Mouse (Mus musculus) MEL (cell line): ENCODE data around the gene Smurf2. TPM values are rescaled to one million over a fixed set of nuclear protein-coding genes. Genes with fewer than 3 reads are reported as not detected.

ENCODE experiments used
- DNase-seq: peaks from one replicate; pipeline ENCODE4 v3.0.0; 2011; ENCODE audit warnings: low read depth, low spot score
- H3K27ac ChIP-seq: 2 replicates; pipeline ENCODE4 v1.5.1; 2012; ENCODE audit warnings: low read depth, mild to moderate bottlenecking, control low read depth, low read length, moderate library complexity; ENCODE audit not compliant: control insufficient read depth
- H3K27me3 ChIP-seq, 2 experiments: fragments of 150-350 bp in 1 of 2; sonication (generic) in 1 of 2; 2 replicates each; pipeline ENCODE4 v1.6.1; 2012; ENCODE audit warnings: low read length in 2 of 2, mild to moderate bottlenecking in 2 of 2, improper control_type of control experiment in 1 of 2, moderate library complexity in 1 of 2; ENCODE audit not compliant: insufficient read depth in 2 of 2, control insufficient read depth in 1 of 2
- H3K36me3 ChIP-seq, 2 experiments: 2 replicates each; pipeline ENCODE4 v1.6.1; 2012 to 2014; ENCODE audit warnings: low read length in 2 of 2, improper control_type of control experiment in 1 of 2, inconsistent platforms in 1 of 2, mild to moderate bottlenecking in 1 of 2; ENCODE audit not compliant: insufficient read depth in 2 of 2, control insufficient read depth in 1 of 2
- H3K4me1 ChIP-seq, 2 experiments: fragments of 150-350 bp in 1 of 2; sonication (generic) in 1 of 2; 2 replicates each; pipeline ENCODE4 v1.6.1; 2012; ENCODE audit warnings: low read length in 2 of 2, improper control_type of control experiment in 1 of 2, mild to moderate bottlenecking in 1 of 2; ENCODE audit not compliant: insufficient read depth in 2 of 2, control insufficient read depth in 1 of 2
- H3K4me3 ChIP-seq, 2 experiments: fragments of 150-350 bp in 1 of 2; sonication (generic) in 1 of 2; 2 replicates each; pipeline ENCODE4 v1.5.1; 2012; ENCODE audit warnings: low read depth in 2 of 2, low read length in 2 of 2, mild to moderate bottlenecking in 2 of 2, moderate library complexity in 2 of 2, control low read depth in 1 of 2, improper control_type of control experiment in 1 of 2; ENCODE audit not compliant: control insufficient read depth in 1 of 2, insufficient read depth in 1 of 2
- H3K79me2 ChIP-seq: 2 replicates; pipeline ENCODE4 v1.6.1; 2012; ENCODE audit warnings: mild to moderate bottlenecking, low read length, moderate library complexity; ENCODE audit not compliant: control insufficient read depth, poor library complexity, insufficient read depth
- H3K9ac ChIP-seq: 2 replicates; pipeline ENCODE4 v1.6.1; 2012; ENCODE audit warnings: low read depth, mild to moderate bottlenecking, control low read depth, low read length, moderate library complexity; ENCODE audit not compliant: control insufficient read depth, poor library complexity, severe bottlenecking
- H3K9me3 ChIP-seq: fragments of 150-350 bp; sonication (generic); replicated peaks from 2 replicates; pipeline ENCODE4 v1.6.1; 2012; ENCODE audit warnings: mild to moderate bottlenecking, low read length, improper control_type of control experiment, moderate library complexity; ENCODE audit not compliant: insufficient read depth
- CHD1 ChIP-seq: IDR thresholded peaks from 2 replicates; pipeline ENCODE4 v1.6.1; 2012; ENCODE audit warnings: low read depth, mild to moderate bottlenecking, inconsistent platforms, low read length, improper control_type of control experiment
- CHD2 ChIP-seq: IDR thresholded peaks from 2 replicates; pipeline ENCODE4 v1.6.1; 2011; ENCODE audit warnings: low read length, improper control_type of control experiment
- CTCF ChIP-seq, 3 experiments: IDR thresholded peaks in 2 of 3; conservative IDR thresholded peaks in 1 of 3; 2 replicates each; pipeline ENCODE4 v1.5.1; 2011 to 2012; ENCODE audit warnings: low read length in 3 of 3, low read depth in 2 of 3, mild to moderate bottlenecking in 2 of 3, improper control_type of control experiment in 1 of 3, inconsistent platforms in 1 of 3, mixed read lengths in 1 of 3, moderate library complexity in 1 of 3; ENCODE audit not compliant: control insufficient read depth in 1 of 3, insufficient read depth in 1 of 3, poor library complexity in 1 of 3, severe bottlenecking in 1 of 3
- ELF1 ChIP-seq: IDR thresholded peaks from 2 replicates; pipeline ENCODE4 v1.6.1; 2014; ENCODE audit warnings: low read depth, mild to moderate bottlenecking, inconsistent platforms, low read length, improper control_type of control experiment, moderate library complexity
- EP300 ChIP-seq, 2 experiments: IDR thresholded peaks; 2 replicates each; pipeline ENCODE4 v1.6.1; 2011; ENCODE audit warnings: improper control_type of control experiment in 2 of 2, low read length in 2 of 2, low read depth in 1 of 2, mild to moderate bottlenecking in 1 of 2
- ETS1 ChIP-seq: IDR thresholded peaks from 2 replicates; pipeline ENCODE4 v1.6.1; 2012; ENCODE audit warnings: low read depth, mild to moderate bottlenecking, inconsistent platforms, low read length, improper control_type of control experiment, moderate library complexity
- GABPA ChIP-seq: IDR thresholded peaks from 2 replicates; pipeline ENCODE4 v1.6.1; 2012; ENCODE audit warnings: low read depth, mild to moderate bottlenecking, inconsistent platforms, low read length, improper control_type of control experiment, moderate library complexity
- GATA1 ChIP-seq: IDR thresholded peaks from 2 replicates; pipeline ENCODE4 v1.6.1; 2011; ENCODE audit warnings: low read depth, low read length, improper control_type of control experiment
- HCFC1 ChIP-seq: IDR thresholded peaks from 2 replicates; pipeline ENCODE4 v1.6.1; 2012; ENCODE audit warnings: low read depth, mild to moderate bottlenecking, inconsistent platforms, low read length, improper control_type of control experiment, moderate library complexity
- JUND ChIP-seq: IDR thresholded peaks from 2 replicates; pipeline ENCODE4 v1.6.1; 2011; ENCODE audit warnings: low read depth, mild to moderate bottlenecking, improper control_type of control experiment, low read length
- KAT2A ChIP-seq: conservative IDR thresholded peaks from 2 replicates; pipeline ENCODE4 v1.6.1; 2012; ENCODE audit warnings: low read depth, low read length, improper control_type of control experiment, inconsistent platforms
- MAFK ChIP-seq: IDR thresholded peaks from 2 replicates; pipeline ENCODE4 v1.6.1; 2011; ENCODE audit warnings: low read depth, mild to moderate bottlenecking, low read length, improper control_type of control experiment, borderline replicate concordance
- MAX ChIP-seq: IDR thresholded peaks from 2 replicates; pipeline ENCODE4 v1.6.1; 2011; ENCODE audit warnings: low read length, improper control_type of control experiment
- MEF2A ChIP-seq: IDR thresholded peaks from 2 replicates; pipeline ENCODE4 v1.6.1; 2014; ENCODE audit warnings: low read depth, mild to moderate bottlenecking, inconsistent platforms, low read length, improper control_type of control experiment; ENCODE audit not compliant: poor library complexity, insufficient replicate concordance, severe bottlenecking; ENCODE audit errors: extremely low read depth
- MXI1 ChIP-seq: IDR thresholded peaks from 2 replicates; pipeline ENCODE4 v1.6.1; 2011; ENCODE audit warnings: mild to moderate bottlenecking, low read depth, low read length, improper control_type of control experiment
- MYB ChIP-seq: IDR thresholded peaks from 2 replicates; pipeline ENCODE4 v1.6.1; 2011; ENCODE audit warnings: mild to moderate bottlenecking, low read depth, low read length, improper control_type of control experiment
- MYC ChIP-seq: IDR thresholded peaks from 2 replicates; pipeline ENCODE4 v1.6.1; 2011; ENCODE audit warnings: low read depth, mild to moderate bottlenecking, low read length, improper control_type of control experiment, moderate library complexity
- NELFE ChIP-seq: IDR thresholded peaks from 2 replicates; pipeline ENCODE4 v1.6.1; 2011; ENCODE audit warnings: low read depth, low read length, improper control_type of control experiment
- NRF1 ChIP-seq: IDR thresholded peaks from 2 replicates; pipeline ENCODE4 v1.6.1; 2014; ENCODE audit warnings: low read depth, mild to moderate bottlenecking, inconsistent platforms, low read length, improper control_type of control experiment, moderate library complexity; ENCODE audit not compliant: poor library complexity, insufficient read depth, severe bottlenecking
- POLR2A ChIP-seq, 2 experiments: IDR thresholded peaks; 2 replicates each; pipeline ENCODE4 v1.6.1; 2011 to 2012; ENCODE audit warnings: low read length in 2 of 2, mild to moderate bottlenecking in 2 of 2, control low read depth in 1 of 2, improper control_type of control experiment in 1 of 2, low read depth in 1 of 2, moderate library complexity in 1 of 2; ENCODE audit not compliant: control insufficient read depth in 1 of 2, insufficient read depth in 1 of 2, poor library complexity in 1 of 2
- POLR2AphosphoS2 ChIP-seq: IDR thresholded peaks from 2 replicates; pipeline ENCODE4 v1.6.1; 2011; ENCODE audit warnings: low read length, improper control_type of control experiment
- POLR2AphosphoS5 ChIP-seq: IDR thresholded peaks from 2 replicates; pipeline ENCODE4 v1.6.1; 2012; ENCODE audit warnings: low read depth, borderline replicate concordance, mild to moderate bottlenecking, inconsistent platforms, low read length, moderate library complexity, mixed read lengths
- RAD21 ChIP-seq: IDR thresholded peaks from 2 replicates; pipeline ENCODE4 v1.6.1; 2011; ENCODE audit warnings: mild to moderate bottlenecking, low read depth, low read length, improper control_type of control experiment
- RCOR1 ChIP-seq: IDR thresholded peaks from 2 replicates; pipeline ENCODE4 v1.6.1; 2012; ENCODE audit warnings: low read depth, mild to moderate bottlenecking, inconsistent platforms, low read length, improper control_type of control experiment
- SMC3 ChIP-seq: IDR thresholded peaks from 2 replicates; pipeline ENCODE4 v1.6.1; 2011; ENCODE audit warnings: low read depth, low read length, improper control_type of control experiment
- TAL1 ChIP-seq: IDR thresholded peaks from 2 replicates; pipeline ENCODE4 v1.6.1; 2012; ENCODE audit warnings: mild to moderate bottlenecking, inconsistent platforms, low read length, moderate library complexity, mixed read lengths
- TBP ChIP-seq: IDR thresholded peaks from 2 replicates; pipeline ENCODE4 v1.8.0; 2011; ENCODE audit warnings: low read depth, low read length, improper control_type of control experiment
- TCF12 ChIP-seq: IDR thresholded peaks from 2 replicates; pipeline ENCODE4 v1.6.1; 2014; ENCODE audit warnings: low read depth, mild to moderate bottlenecking, inconsistent platforms, low read length, improper control_type of control experiment, moderate library complexity
- UBTF ChIP-seq: IDR thresholded peaks from 2 replicates; pipeline ENCODE4 v1.6.1; 2012; ENCODE audit warnings: low read depth, mild to moderate bottlenecking, inconsistent platforms, low read length, improper control_type of control experiment, moderate library complexity, borderline replicate concordance; ENCODE audit not compliant: insufficient read depth
- USF1 ChIP-seq: IDR thresholded peaks from 2 replicates; pipeline ENCODE4 v1.6.1; 2014; ENCODE audit warnings: low read depth, mild to moderate bottlenecking, inconsistent platforms, low read length, improper control_type of control experiment, moderate library complexity
- USF2 ChIP-seq, 2 experiments: IDR thresholded peaks; 2 replicates each; pipeline ENCODE4 v1.6.1; 2011 to 2012; ENCODE audit warnings: improper control_type of control experiment in 2 of 2, low read length in 2 of 2, borderline replicate concordance in 1 of 2, inconsistent platforms in 1 of 2, low read depth in 1 of 2, mild to moderate bottlenecking in 1 of 2; ENCODE audit not compliant: insufficient read depth in 1 of 2
- ZC3H11A ChIP-seq: IDR thresholded peaks from 2 replicates; pipeline ENCODE4 v1.6.1; 2012; ENCODE audit warnings: low read depth, mild to moderate bottlenecking, inconsistent platforms, low read length, improper control_type of control experiment
- ZKSCAN1 ChIP-seq: IDR thresholded peaks from 2 replicates; pipeline ENCODE4 v1.6.1; 2012; ENCODE audit warnings: low read depth, mild to moderate bottlenecking, inconsistent platforms, low read length, improper control_type of control experiment, moderate library complexity
- ZMIZ1 ChIP-seq: IDR thresholded peaks from 2 replicates; pipeline ENCODE4 v1.6.1; 2012; ENCODE audit warnings: low read depth, mild to moderate bottlenecking, inconsistent platforms, low read length, improper control_type of control experiment, moderate library complexity
- ZNF384 ChIP-seq: IDR thresholded peaks from 2 replicates; pipeline ENCODE4 v1.6.1; 2012; ENCODE audit warnings: low read depth, mild to moderate bottlenecking, inconsistent platforms, low read length, improper control_type of control experiment
- polyA plus RNA-seq, 2 experiments: library from polyadenylated mRNA; stranded (reverse) in 1 of 2; unstranded in 1 of 2; fragments of >175 nt in 1 of 2; fragments of >200 nt in 1 of 2; gene quantifications; 2 replicates each; pipeline versions ENCODE4 v1.2.1 to v1.2.4; 2012; ENCODE audit warnings: low replicate concordance in 2 of 2, low read depth in 1 of 2; ENCODE audit not compliant: insufficient read length in 2 of 2, insufficient read depth in 1 of 2, missing spikeins in 1 of 2
- total RNA-seq: library from RNA; depleted of rRNA; stranded (reverse); fragments of 300-350 nt; gene quantifications from 2 replicates; pipeline ENCODE4 v1.2.3, GENCODE M21; 2012

Gene Smurf2
- total and polyA plus RNA-seq, 3 experiments, result 15.5 to 67.0 (median 17.5) TPM

- H3K27me3 ChIP-seq, result no peaks in the 10 kb centered on the region
- peaks cover 48% of the 10 kb centered on the region for H3K79me2 ChIP-seq
- H3K36me3 ChIP-seq, result peaks cover 38 to 44% of the 10 kb centered on the region in 2 experiments
- no peaks in the 10 kb centered on the region for H3K9me3 ChIP-seq
- peak; percentile 98 for DNase-seq
- peaks cover 3 to 9% of the 10 kb centered on the region in 2 experiments for H3K4me1 ChIP-seq
- peak overlapping the region; percentile 91 for H3K27ac ChIP-seq
- H3K9ac ChIP-seq, result peak overlapping the region; percentile 96
- H3K4me3 ChIP-seq, result peak overlapping the region; percentile 82 to 86
- TF ChIP-seq MEF2A (no peak), RAD21 (no peak), TBP (peak; percentile 98), USF1 (no peak), UBTF (peak; percentile 57; the same call in 1 of the 2 replicates), ZKSCAN1 (no peak), TCF12 (peak; percentile 88), POLR2AphosphoS2 (peak; percentile 99), HCFC1 (peak; percentile 82), CTCF (IDR thresholded peaks at IDR 0.05 in 2 of 3, conservative IDR thresholded peaks at IDR 0.05 in 1 of 3; ENCODE audit: control insufficient read depth in 1 of 3, insufficient read depth in 1 of 3, low read depth in 2 of 3, low read length in 3 of 3, poor library complexity in 1 of 3, severe bottlenecking in 1 of 3) (0 out of 6 replicates have a peak, but pooled peaks of 1 of the 3 experiments have one; percentile 2), NELFE (peak; percentile 100), MAX (peak; percentile 51), GABPA (0 out of 2 replicates have a peak, but pooled peaks have one; percentile 10), ETS1 (peak; percentile 71), CHD1 (0 out of 2 replicates have a peak, but pooled peaks have one; percentile 97), POLR2AphosphoS5 (peak; percentile 98), NRF1 (no peak), GATA1 (no peak), TAL1 (no peak), ELF1 (peak; percentile 80), MXI1 (peak; percentile 54), EP300 (IDR thresholded peaks at IDR 0.05; ENCODE audit: low read depth in 1 of 2, low read length in 2 of 2) (peak in 1 of 2 experiments; percentile 13; a peak in 2 of 4 replicates), RCOR1 (0 out of 2 replicates have a peak, but pooled peaks have one; percentile 28), POLR2A (IDR thresholded peaks at IDR 0.05; ENCODE audit: control insufficient read depth in 1 of 2, insufficient read depth in 1 of 2, low read depth in 1 of 2, low read length in 2 of 2, poor library complexity in 1 of 2) (peak; percentile 96 to 98), CHD2 (peak; percentile 71), ZNF384 (peak; percentile 66; the same call in 1 of the 2 replicates), JUND (no peak), SMC3 (no peak), MYC (no peak), USF2 (IDR thresholded peaks at IDR 0.05; ENCODE audit: borderline replicate concordance in 1 of 2, insufficient read depth in 1 of 2, low read depth in 1 of 2, low read length in 2 of 2) (no peak), ZC3H11A (peak; percentile 0; the same call in 1 of the 2 replicates), MYB (0 out of 2 replicates have a peak, but pooled peaks have one; percentile 42), ZMIZ1 (peak; percentile 100), KAT2A (no peak; the same call in 1 of the 2 replicates), MAFK (no peak; the same call in 1 of the 2 replicates)
These were observed 132.3 kb downstream of the Smurf2 start for GRCm38 (mm10) chr11:106788026-106788774.
